Mouse (Mus musculus): ENCODE data around the gene Fank1.
"Not testable (repeated sequence)": the region's sequence is repeated elsewhere in the genome, so short reads cannot be mapped to it uniquely, and the experiment has no call there.

Fank1 gene

GRCm38 (mm10) chr7:133829579-133829978 lies 52.9 kb downstream of the Fank1 start:
- DNase-seq (ENCODE audit: low spot score in 2 of 2) = no peak

- DNase-seq (ENCODE audit: low spot score in 2 of 2) = no peak
Observed at GRCm38 (mm10) chr7:133839546-133839945, 62.9 kb downstream of the Fank1 start.

- DNase-seq (ENCODE audit: low spot score in 2 of 2) = no peak
Observed at GRCm38 (mm10) chr7:133842079-133842478, 65.4 kb downstream of the Fank1 start.

GRCm38 (mm10) chr7:133847175-133847574 lies 70.5 kb downstream of the Fank1 start:
- DNase-seq (ENCODE audit: low spot score in 2 of 2) = no peak

- DNase-seq (ENCODE audit: low spot score in 2 of 2) = no peak
Observed at GRCm38 (mm10) chr7:133848180-133848579, 71.5 kb downstream of the Fank1 start.

GRCm38 (mm10) chr7:133850735-133851134 lies 74.1 kb downstream of the Fank1 start:
- no peak for DNase-seq (ENCODE audit: low spot score in 2 of 2)

GRCm38 (mm10) chr7:133856278-133856677 lies 79.6 kb downstream of the Fank1 start:
- peak; percentile 67 to 69 for DNase-seq (ENCODE audit: low spot score in 2 of 2)

- no peak for DNase-seq (ENCODE audit: low spot score in 2 of 2)
Observed at GRCm38 (mm10) chr7:133858506-133858905, 81.8 kb downstream of the Fank1 start.

- no peak for DNase-seq (ENCODE audit: low spot score in 2 of 2)
Observed at GRCm38 (mm10) chr7:133859548-133859947, 82.9 kb downstream of the Fank1 start.

GRCm38 (mm10) chr7:133862233-133862632 lies 85.6 kb downstream of the Fank1 start:
- DNase-seq (ENCODE audit: low spot score in 2 of 2) = no peak

- DNase-seq (ENCODE audit: low spot score in 2 of 2) = no peak
Observed at GRCm38 (mm10) chr7:133862723-133863122, 86.1 kb downstream of the Fank1 start.

- no peak for DNase-seq (ENCODE audit: low spot score in 2 of 2)
Observed at GRCm38 (mm10) chr7:133863151-133863550, 86.5 kb downstream of the Fank1 start.

GRCm38 (mm10) chr7:133863684-133864083 lies 87.0 kb downstream of the Fank1 start:
- DNase-seq (ENCODE audit: low spot score in 2 of 2) = no peak

GRCm38 (mm10) chr7:133870265-133870664 lies 93.6 kb downstream of the Fank1 start:
- DNase-seq (ENCODE audit: low spot score in 2 of 2) = no peak

GRCm38 (mm10) chr7:133872701-133873100 lies 96.0 kb downstream of the Fank1 start:
- no peak for DNase-seq (ENCODE audit: low spot score in 2 of 2)

GRCm38 (mm10) chr7:133876139-133876538 lies 99.5 kb downstream of the Fank1 start:
- DNase-seq (ENCODE audit: low spot score in 2 of 2) = no peak

GRCm38 (mm10) chr7:133876646-133877342 lies 100.1 kb downstream of the Fank1 start:
- DNase-seq (ENCODE audit: low spot score in 2 of 2) = no peak

GRCm38 (mm10) chr7:133879761-133880160 lies 103.1 kb downstream of the Fank1 start:
- DNase-seq (ENCODE audit: low spot score in 2 of 2) = no peak

GRCm38 (mm10) chr7:133884759-133885431 lies 108.2 kb downstream of the Fank1 start:
- not testable (repeated sequence) for DNase-seq (ENCODE audit: low spot score in 2 of 2)

GRCm38 (mm10) chr7:133888926-133889920 lies 112.6 kb downstream of the Fank1 start:
- DNase-seq (ENCODE audit: low spot score in 2 of 2) = no peak

GRCm38 (mm10) chr7:133889986-133890385 lies 113.3 kb downstream of the Fank1 start:
- DNase-seq (ENCODE audit: low spot score in 2 of 2) = no peak

GRCm38 (mm10) chr7:133891298-133891697 lies 114.6 kb downstream of the Fank1 start:
- no peak for DNase-seq (ENCODE audit: low spot score in 2 of 2)

Measured in frontal cortex, postnatal 25 days (tissue).